Mouse (Mus musculus) erythroblast, embryonic 14.5 days (primary cell): Measurements from ENCODE around the gene Sec31a.

ENCODE experiments used
- GATA1 ChIP-seq: IDR thresholded peaks from 2 replicates; pipeline ENCODE4 v1.6.1; 2012; ENCODE audit warnings: low read length, inconsistent platforms, mixed read lengths
- TAL1 ChIP-seq: IDR thresholded peaks from 3 replicates; pipeline ENCODE4 v1.6.1; 2012; ENCODE audit warnings: low read length, inconsistent platforms, mixed read lengths

DNA sequence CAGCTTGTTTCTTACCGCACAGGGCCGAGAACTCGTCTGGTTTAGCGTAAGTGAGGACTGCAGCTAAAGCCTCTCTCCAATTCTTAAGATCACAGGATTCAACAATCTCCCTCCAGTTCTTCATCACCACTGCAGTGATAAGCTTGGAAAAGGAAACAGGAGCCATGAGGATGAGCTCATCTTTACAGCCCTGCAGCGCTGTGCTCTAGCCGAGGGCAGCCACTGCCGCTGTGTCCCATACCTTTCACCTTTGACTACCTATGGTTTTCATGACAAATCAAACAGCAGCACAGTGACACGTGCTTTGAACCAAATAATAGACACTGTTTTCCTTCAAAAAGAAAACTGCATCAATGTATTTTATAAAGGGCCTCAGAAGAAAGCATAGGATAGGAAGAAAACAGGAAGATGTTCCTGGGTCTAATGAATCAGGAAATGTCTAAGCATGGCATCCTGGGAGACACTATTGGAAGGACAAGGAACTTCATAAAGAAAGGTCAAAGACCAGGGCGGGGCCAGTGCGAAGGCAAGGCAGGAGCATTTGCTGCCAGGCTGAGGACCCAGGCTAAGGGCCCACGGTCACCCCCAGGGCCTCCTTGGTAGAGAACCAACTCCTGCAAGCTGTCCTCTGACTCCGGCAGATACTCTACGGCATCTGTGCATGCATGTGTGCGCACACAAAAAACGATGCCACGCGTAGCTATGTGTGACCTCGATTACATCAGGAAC, 32.1 kb downstream of the Sec31a start:
- no peak for TF ChIP-seq TAL1
- TF ChIP-seq GATA1 = no peak
